Mouse (Mus musculus): ENCODE measurements at regions not wholly inside any gene's neighbourhood (a gene's known extent, or its start where the extent isn't known, plus 50 kb on each side); places are given as distances from the start of the nearest gene placed in this dataset.
"Not testable (repeated sequence)": the region's sequence is repeated elsewhere in the genome, so short reads cannot be mapped to it uniquely, and the experiment has no call there.

DNA sequence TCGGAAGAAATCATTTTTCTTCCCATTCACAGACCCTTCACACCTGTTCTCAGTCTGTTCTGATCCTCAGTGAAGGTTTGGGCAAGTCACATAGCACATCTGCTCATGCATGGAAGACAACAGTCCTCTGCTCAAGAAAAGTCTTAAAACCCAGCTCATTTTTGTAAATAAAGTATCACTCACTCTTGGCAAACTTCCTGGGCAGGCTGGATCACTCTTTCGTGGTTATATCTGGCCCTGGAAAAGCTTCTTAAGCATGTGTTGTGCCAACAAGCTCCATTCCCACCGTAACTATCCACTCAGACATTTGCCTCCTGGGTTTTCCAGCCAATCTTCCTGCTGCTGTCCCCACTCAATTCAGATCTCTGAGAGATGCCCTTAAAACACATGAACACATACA lies 103.2 kb upstream of the Cep85l start:
- no peak for DNase-seq (ENCODE audit: low spot score in 2 of 2)

GRCm38 (mm10) chr10:53470200-53470599 lies 90.5 kb upstream of the Cep85l start:
- DNase-seq (ENCODE audit: low spot score in 2 of 2) = no peak

DNA sequence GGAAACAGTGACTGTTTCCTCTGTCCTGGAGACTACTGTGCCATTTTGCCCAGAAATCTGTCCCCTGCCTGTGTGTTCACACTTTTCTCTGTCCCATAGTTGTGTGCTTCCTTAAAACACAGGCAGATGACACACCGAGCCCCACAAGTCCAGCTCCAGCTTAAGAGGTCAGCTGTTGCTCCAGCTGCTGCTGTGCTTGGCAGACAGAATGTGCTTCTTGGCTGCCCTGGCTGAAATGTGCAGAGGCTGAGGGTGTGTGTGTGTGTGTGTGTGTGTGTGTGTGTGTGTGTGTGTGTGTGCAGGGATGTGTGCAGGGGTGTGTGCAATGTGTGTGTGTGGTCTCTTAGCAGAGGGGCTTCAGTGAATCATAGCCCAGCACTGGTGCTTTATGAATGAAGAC lies 89.9 kb upstream of the Cep85l start:
- DNase-seq (ENCODE audit: low spot score in 2 of 2) = peak; percentile 74

DNA sequence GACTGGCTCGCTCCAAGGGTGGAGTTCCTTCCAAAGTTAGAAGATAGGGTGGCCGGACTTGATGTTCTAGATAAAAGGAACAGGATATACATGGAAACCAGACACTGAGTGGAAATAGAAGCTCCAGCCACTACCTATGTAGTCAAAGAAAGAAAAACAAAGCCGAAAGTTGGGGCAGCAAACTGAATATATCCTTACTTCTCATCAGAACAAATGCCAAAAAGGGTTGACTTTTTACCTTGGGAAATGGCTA lies 88.5 kb upstream of the Cep85l start:
- peak; percentile 38 to 55 for DNase-seq (ENCODE audit: low spot score in 2 of 2)

DNA sequence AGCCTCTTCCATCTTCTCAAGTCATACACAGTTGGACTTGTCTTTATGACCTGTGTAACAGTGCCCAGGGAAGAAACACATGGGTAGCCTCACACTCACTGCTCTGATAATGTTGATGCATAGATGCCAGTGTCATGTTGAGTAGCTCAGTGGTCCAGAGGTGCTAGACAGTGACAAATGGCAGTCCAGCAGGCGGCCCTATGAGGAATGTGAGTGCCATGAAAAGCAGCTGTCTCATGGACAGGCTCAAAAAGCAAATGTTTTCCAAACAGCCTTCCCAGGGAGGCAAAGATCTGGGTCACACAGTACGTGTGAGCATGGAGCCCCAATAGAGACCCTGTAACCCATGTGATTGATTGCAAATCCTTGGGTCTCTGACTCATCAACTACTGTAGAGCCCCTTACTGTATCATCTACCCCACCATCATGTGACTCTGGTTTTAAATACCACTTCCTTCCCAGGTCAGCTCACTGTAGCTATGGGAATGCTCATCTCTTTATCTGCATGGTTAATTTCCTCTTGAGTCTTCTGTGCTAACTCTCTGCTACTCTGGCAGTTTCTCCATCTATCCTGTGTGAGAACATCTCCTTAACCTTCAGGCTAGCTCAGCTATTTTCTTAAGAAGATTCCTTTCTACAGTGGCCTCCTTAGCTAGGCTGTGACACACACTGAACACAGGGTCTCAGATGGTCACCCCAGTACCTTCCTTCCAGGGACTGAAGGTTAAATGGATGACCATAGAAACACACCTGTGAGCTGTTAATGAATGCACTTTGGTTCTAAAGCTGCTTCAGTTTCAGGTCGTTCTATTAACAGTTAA lies 87.9 kb upstream of the Cep85l start:
- DNase-seq (ENCODE audit: low spot score in 2 of 2) = peak in 1 of 2 experiments; percentile 21

DNA sequence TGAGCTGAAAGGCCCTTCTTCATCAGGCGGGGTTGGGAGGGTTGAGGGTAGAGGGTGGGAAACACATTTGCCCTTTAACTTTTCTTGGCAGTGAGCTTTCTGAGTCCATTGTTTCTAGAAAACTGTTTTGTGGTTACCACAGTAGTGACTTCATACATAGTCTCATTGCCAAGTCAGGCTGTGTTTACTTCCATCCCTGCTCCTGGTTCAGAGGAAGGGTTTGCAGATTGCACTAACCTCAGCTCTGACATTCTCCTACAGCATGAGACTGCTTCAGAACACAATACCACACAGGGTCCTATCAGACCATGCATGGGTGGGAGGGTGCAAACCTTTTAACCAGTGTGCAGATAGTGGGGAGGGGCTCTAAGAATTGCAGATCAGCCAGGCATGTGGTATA lies 87.1 kb upstream of the Cep85l start:
- peak; percentile 87 to 90 for DNase-seq (ENCODE audit: low spot score in 2 of 2)

- peak in 1 of 2 experiments; percentile 15 for DNase-seq (ENCODE audit: low spot score in 2 of 2)
Observed at GRCm38 (mm10) chr10:53466261-53466660, 86.5 kb upstream of the Cep85l start.

GRCm38 (mm10) chr10:53464581-53464980 lies 84.8 kb upstream of the Cep85l start:
- DNase-seq (ENCODE audit: low spot score in 2 of 2) = peak in 1 of 2 experiments; percentile 31

- peak; percentile 63 to 78 for DNase-seq (ENCODE audit: low spot score in 2 of 2)
Observed at GRCm38 (mm10) chr10:53464006-53464405, 84.3 kb upstream of the Cep85l start.

DNA sequence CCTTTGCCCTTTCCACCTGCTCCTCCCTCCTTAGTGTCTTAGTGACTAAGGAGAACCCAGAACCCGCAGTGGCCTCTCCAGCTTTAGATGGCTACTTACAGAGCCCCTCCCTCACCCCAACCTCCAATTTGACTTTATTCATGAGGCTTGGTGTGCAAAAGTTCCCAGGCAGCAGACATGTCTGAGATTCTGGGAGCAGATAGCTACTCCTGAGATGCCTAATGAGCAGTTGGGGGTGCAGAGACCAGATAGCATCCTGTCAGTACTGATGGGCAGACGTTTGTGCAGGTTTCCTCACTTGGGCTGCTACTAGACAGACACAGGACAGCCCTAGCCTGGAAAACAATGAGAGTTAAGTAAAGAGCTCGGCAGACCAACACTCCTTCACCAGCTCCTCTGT lies 83.7 kb upstream of the Cep85l start:
- no peak for DNase-seq (ENCODE audit: low spot score in 2 of 2)

- peak; percentile 85 to 87 for DNase-seq (ENCODE audit: low spot score in 2 of 2)
Observed at GRCm38 (mm10) chr10:53462449-53463308, 82.9 kb upstream of the Cep85l start.

- no peak for DNase-seq (ENCODE audit: low spot score in 2 of 2)
Observed at GRCm38 (mm10) chr10:53461070-53461781, 81.5 kb upstream of the Cep85l start.

DNA sequence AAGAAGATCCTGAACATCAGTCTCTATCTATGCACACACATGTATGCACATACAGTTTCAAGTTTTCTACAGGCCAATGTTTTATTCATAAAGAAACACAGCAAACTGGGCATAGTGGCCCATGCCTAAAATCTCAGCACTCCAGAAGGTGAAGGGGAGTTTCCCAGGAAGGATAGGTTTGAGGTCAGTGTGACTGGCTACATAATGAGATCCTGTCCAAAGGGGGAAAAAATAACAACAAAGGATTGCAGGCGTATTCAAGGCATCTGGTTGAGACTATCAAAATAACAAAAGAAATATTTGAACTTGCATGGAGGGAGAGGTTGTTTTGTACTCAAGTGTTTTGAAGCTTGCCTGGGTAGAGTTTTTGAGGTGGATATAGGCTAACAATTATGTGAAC lies 80.0 kb upstream of the Cep85l start:
- DNase-seq (ENCODE audit: low spot score in 2 of 2) = not testable (repeated sequence)

- DNase-seq (ENCODE audit: low spot score in 2 of 2) = peak in 1 of 2 experiments; percentile 66
Observed at GRCm38 (mm10) chr10:53456027-53456713, 76.4 kb upstream of the Cep85l start.

DNA sequence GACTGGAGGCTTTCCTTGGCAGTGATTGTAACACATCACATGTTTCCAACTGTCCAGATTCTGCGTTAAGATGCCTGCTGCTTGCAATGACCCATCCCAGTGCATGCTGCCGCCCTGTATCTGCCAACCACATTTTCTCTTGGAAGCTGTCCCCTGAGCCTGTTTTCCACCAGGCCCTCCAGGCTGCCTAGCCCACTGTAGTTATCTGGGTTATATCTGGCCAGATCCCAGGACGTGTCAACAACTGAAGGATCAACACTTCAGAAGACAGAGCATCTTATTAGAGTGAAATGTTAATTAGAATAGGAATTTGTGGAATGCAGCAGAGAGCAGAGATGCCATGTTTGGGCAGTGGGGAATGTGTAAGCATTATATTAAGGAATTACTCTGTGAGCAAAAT lies 65.0 kb upstream of the Cep85l start:
- no peak for DNase-seq (ENCODE audit: low spot score in 2 of 2)

GRCm38 (mm10) chr10:53443443-53443842 lies 63.7 kb upstream of the Cep85l start:
- DNase-seq (ENCODE audit: low spot score in 2 of 2) = no peak

GRCm38 (mm10) chr10:53442912-53443311 lies 63.2 kb upstream of the Cep85l start:
- no peak for DNase-seq (ENCODE audit: low spot score in 2 of 2)

- DNase-seq (ENCODE audit: low spot score in 2 of 2) = no peak
Observed at GRCm38 (mm10) chr10:53440251-53440650, 60.5 kb upstream of the Cep85l start.

DNA sequence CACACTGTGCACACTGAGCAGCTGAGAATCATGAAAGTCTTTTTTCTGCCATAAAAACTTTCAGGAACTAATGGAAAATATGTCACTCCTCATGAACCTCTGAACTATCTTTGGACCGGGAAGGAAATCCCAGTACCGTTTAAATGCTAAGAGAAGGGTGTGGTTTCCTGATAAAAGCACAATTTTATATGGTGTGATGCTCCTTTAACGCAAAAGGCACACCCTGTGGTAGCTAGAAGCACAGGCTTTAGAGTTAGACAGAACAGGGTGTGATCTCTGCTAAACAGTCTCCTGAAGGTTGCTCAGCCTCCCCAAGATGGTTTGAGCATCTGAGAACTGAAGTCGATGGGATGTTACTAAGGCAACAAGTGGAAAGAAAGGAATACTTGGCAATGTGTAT lies 58.6 kb upstream of the Cep85l start:
- DNase-seq (ENCODE audit: low spot score in 2 of 2) = peak; percentile 36 to 73

DNA sequence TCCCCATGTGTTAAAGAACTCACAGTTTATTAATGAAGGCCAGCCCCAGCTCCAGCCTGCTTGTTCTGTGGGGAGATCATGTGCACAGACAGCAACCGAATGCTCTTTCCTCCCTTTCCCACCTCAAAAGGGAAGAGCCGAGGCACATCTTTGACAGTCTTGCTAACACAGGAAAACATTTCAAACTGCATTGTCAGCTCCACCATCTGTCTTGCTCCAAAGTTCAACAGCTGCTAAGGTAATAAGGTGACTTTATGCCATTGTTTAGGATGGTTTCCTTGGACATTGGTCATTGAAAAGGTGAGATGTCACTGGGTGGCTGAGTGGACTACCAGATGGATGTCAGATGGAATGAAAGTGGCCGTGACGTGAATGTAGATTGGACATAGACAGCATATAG lies 58.0 kb upstream of the Cep85l start:
- DNase-seq (ENCODE audit: low spot score in 2 of 2) = peak; percentile 24 to 64

GRCm38 (mm10) chr10:53436023-53436475 lies 56.3 kb upstream of the Cep85l start:
- DNase-seq (ENCODE audit: low spot score in 2 of 2) = no peak

All from heart, adult 9 months (tissue).